Mouse (Mus musculus) E14TG2a.4 (cell line): ENCODE measurements around the gene Chn1.

Experiments used
- H3K27me3 ChIP-seq: 2 replicates; pipeline ENCODE4 v1.6.1; 2014; ENCODE audit warnings: low read length, control low read depth; ENCODE audit not compliant: insufficient read depth
- H3K36me3 ChIP-seq: 2 replicates; pipeline ENCODE4 v1.6.1; 2014; ENCODE audit warnings: low read length, control low read depth; ENCODE audit not compliant: insufficient read depth
- H3K4me1 ChIP-seq: replicated peaks from 2 replicates; pipeline ENCODE4 v1.6.1; 2014; ENCODE audit warnings: low read depth, low read length, control low read depth
- H3K4me3 ChIP-seq: replicated peaks from 2 replicates; pipeline ENCODE4 v1.5.1; 2014; ENCODE audit warnings: mild to moderate bottlenecking, low read length
- H3K9me3 ChIP-seq: 2 replicates; pipeline ENCODE4 v1.6.1; 2014; ENCODE audit warnings: low read length, control low read depth
- CTCF ChIP-seq: conservative IDR thresholded peaks from 2 replicates; pipeline ENCODE4 v1.5.1; 2014; ENCODE audit warnings: low read length
- NANOG ChIP-seq: IDR thresholded peaks from 2 replicates; pipeline ENCODE4 v1.6.1; 2014; ENCODE audit warnings: borderline replicate concordance, low read length, mixed read lengths
- POU5F1 ChIP-seq: IDR thresholded peaks from 2 replicates; pipeline ENCODE4 v1.6.1; 2014; ENCODE audit warnings: low read length, borderline replicate concordance

Chn1 gene

GRCm38 (mm10) chr2:73724934-73725333 is 50.2 kb downstream of the Chn1 start:
- Histone ChIP-seq H3K4me1 (peaks cover 21% of the 10 kb centered on the region), H3K27me3 (no peaks in the 10 kb centered on the region), H3K36me3 (no peaks in the 10 kb centered on the region), H3K9me3 (no peaks in the 10 kb centered on the region), H3K4me3 (no peak overlapping the region)
- TF ChIP-seq CTCF: no peak
- no peak for TF ChIP-seq NANOG
- TF ChIP-seq POU5F1: no peak

DNA sequence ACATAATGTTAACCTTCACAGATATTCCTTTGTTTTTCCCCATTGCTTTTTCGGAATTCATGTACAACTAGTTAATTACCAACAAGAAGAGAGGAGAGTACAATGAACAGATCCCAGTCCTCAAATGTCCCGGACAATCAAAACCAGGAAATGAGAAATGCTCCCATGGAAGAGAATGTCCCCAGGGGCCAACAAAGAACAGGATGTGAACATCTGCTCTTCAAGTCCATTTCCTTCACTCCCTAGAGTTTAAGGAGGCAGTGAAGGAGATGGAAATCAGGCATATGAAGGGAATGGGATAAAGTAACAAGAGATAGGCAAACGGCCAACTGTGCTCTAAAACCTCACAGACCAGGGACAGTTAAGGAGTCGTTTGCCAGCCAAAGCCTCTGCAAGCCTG is 53.3 kb downstream of the Chn1 start:
- Histone ChIP-seq H3K9me3 (no peaks in the 10 kb centered on the region), H3K4me3 (no peak overlapping the region), H3K27me3 (no peaks in the 10 kb centered on the region), H3K4me1 (peaks cover 17% of the 10 kb centered on the region), H3K36me3 (no peaks in the 10 kb centered on the region)
- TF ChIP-seq NANOG (no peak), POU5F1 (no peak), CTCF (no peak)

DNA sequence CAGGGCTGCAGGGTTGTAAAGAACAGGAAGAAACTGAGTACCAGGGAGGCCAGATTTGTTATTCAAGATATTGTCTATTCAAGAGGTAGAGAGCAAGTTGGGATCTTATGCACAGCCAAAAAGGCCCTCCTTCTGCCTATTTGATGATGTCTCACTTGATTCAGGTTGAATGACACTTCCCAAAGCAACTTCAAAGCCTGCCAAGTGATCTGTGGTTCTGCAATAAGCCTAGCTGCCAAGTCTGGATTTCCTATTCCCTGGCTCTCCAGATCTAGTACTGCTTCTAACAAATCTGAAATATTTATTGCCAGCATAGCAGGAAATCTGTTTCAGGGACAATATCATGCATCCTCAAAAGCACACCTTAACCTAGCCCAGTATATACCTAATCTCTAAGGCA is 62.7 kb downstream of the Chn1 start:
- Histone ChIP-seq H3K4me3 (no peak overlapping the region), H3K27me3 (no peaks in the 10 kb centered on the region), H3K9me3 (no peaks in the 10 kb centered on the region), H3K4me1 (no peaks in the 10 kb centered on the region), H3K36me3 (no peaks in the 10 kb centered on the region)
- no peak for TF ChIP-seq NANOG
- no peak for TF ChIP-seq POU5F1
- no peak for TF ChIP-seq CTCF

DNA sequence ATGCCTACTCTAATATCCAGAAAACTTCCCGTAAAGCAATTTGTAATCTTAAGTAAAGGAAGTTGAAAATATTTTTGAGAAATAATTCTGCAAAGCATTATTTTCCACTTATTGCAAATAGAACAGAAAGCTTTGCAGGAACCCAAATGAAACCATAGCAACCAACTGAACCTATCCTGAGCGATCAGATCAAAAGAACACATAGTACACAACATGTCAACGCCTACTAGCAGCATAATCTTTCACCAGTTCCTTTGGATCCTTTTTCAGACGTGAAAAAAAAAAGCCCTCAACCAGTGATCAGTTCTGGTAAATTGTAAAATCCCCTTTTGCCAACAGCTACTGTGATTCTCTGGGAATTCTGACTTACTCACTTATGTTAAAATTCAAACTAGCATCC is 82.1 kb downstream of the Chn1 start:
- Histone ChIP-seq H3K4me1 (no peaks in the 10 kb centered on the region), H3K27me3 (no peaks in the 10 kb centered on the region), H3K4me3 (no peak overlapping the region), H3K9me3 (no peaks in the 10 kb centered on the region), H3K36me3 (0 out of 2 replicates have a peak, but pooled peaks cover 3% of the 10 kb centered on the region)
- TF ChIP-seq POU5F1 (no peak), CTCF (no peak), NANOG (no peak)

DNA sequence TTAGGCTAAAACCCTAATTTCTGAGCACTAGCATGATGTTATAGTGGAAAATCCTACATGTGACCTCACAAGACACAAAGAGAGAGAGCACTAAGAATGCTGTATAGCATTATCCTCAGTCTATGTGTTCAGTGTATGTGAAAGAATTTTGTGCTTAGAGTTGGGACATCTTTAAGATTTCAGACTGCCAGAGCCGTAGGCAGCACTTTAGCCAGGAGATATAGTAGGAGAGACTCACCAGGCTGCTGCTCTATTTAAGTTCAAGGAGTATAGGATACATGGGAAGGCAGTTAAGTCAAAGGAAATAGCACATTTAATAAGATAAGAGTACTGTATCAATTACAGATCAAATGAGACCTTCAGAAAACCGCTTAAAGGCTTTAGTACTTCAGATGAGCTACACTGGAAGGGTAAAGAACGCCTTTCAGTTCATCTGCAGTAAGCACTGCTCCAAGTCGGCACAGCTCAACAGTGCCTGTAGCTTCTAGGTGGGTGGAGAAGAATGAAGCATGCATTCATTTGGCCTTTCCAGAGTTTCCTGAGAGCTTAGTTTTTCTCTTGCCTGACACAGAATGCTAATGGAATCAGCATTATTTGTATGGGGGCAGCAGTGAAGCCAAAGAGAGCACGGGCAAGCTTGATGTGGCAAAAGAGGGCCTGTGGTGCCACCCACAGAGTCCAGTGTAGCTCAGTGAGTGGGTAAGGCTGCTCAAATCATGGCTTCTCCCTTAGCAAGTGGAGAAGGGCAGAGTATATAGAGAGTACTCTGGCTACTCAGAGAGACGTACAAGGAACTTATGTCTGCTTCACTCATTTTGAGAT is 84.2 kb downstream of the Chn1 start:
- no peaks in the 10 kb centered on the region for H3K9me3 ChIP-seq
- H3K36me3 ChIP-seq: no peaks in the 10 kb centered on the region
- H3K4me1 ChIP-seq: no peaks in the 10 kb centered on the region
- H3K27me3 ChIP-seq: no peaks in the 10 kb centered on the region
- no peak overlapping the region for H3K4me3 ChIP-seq
- no peak for TF ChIP-seq POU5F1
- TF ChIP-seq NANOG: no peak
- TF ChIP-seq CTCF: no peak

DNA sequence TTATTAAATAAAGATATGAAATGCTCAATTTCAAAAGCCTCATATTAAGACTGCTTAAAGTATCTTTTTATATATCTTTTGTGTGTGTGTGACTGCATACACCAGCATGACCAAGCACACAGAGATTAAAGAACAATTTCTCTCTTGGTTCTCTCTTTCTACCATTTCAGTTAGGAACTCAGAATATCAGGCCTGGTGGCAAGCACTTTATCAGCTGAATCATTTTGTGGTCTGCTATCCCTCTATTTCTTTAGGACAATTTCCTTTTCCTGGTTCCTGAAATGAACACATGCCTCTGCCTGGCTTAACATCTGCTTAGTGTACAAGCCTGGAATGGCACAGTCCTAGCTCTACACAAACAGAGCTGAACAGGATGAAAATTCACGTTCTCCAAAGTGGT is 92.6 kb downstream of the Chn1 start:
- Histone ChIP-seq H3K27me3 (no peaks in the 10 kb centered on the region), H3K4me1 (peaks cover 7% of the 10 kb centered on the region; the same call in 1 of the 2 replicates), H3K4me3 (no peak overlapping the region), H3K36me3 (0 out of 2 replicates have a peak, but pooled peaks cover 3% of the 10 kb centered on the region), H3K9me3 (no peaks in the 10 kb centered on the region)
- TF ChIP-seq POU5F1: no peak
- no peak for TF ChIP-seq NANOG
- no peak for TF ChIP-seq CTCF

DNA sequence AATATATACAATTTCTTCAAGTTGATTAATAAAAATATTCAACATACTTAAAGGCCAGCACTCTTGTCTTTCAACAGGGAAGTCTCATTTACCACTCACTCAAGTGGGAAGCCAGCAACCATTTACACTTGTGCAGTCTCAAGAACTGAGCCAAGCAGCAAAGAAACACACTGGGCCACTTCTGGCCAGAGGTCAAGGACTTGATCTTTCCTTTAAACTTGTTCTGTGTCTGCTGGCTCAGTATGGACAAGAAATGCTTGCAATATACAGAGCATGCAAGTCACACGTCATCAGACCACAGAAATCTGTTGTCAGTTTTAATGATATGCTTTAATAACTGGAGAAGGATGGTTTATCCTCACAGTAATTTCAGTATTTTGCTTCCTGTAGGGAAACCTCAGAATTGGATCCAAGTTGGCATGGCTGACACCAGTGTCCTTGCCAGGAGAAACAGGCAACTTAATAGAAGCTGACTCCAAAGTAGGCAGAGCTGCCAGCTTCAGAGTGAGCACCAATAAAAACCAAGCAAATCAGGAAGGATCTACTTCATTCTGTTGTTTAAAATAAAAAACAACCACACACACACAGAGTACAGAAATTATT is 94.6 kb downstream of the Chn1 start:
- TF ChIP-seq CTCF: no peak
- TF ChIP-seq POU5F1: no peak
- TF ChIP-seq NANOG: no peak
- no peaks in the 10 kb centered on the region for H3K27me3 ChIP-seq
- no peak overlapping the region for H3K4me3 ChIP-seq
- 0 out of 2 replicates have a peak, but pooled peaks cover 3% of the 10 kb centered on the region for H3K36me3 ChIP-seq
- peaks cover 7% of the 10 kb centered on the region; the same call in 1 of the 2 replicates for H3K4me1 ChIP-seq
- no peaks in the 10 kb centered on the region for H3K9me3 ChIP-seq

- Histone ChIP-seq H3K4me1 (no peaks in the 10 kb centered on the region), H3K4me3 (no peak overlapping the region), H3K36me3 (no peaks in the 10 kb centered on the region), H3K9me3 (no peaks in the 10 kb centered on the region), H3K27me3 (no peaks in the 10 kb centered on the region)
- TF ChIP-seq CTCF (no peak), NANOG (no peak), POU5F1 (no peak)
Observed at GRCm38 (mm10) chr2:73668608-73669007, 106.5 kb downstream of the Chn1 start.
